Mouse (Mus musculus): ENCODE measurements around the gene Veph1. TPM values are rescaled to one million over a fixed set of nuclear protein-coding genes. Genes with fewer than 3 reads are reported as not detected.

Veph1 gene
- polyA plus RNA-seq, 2 experiments, result 0.85 to 2.3 TPM

DNA sequence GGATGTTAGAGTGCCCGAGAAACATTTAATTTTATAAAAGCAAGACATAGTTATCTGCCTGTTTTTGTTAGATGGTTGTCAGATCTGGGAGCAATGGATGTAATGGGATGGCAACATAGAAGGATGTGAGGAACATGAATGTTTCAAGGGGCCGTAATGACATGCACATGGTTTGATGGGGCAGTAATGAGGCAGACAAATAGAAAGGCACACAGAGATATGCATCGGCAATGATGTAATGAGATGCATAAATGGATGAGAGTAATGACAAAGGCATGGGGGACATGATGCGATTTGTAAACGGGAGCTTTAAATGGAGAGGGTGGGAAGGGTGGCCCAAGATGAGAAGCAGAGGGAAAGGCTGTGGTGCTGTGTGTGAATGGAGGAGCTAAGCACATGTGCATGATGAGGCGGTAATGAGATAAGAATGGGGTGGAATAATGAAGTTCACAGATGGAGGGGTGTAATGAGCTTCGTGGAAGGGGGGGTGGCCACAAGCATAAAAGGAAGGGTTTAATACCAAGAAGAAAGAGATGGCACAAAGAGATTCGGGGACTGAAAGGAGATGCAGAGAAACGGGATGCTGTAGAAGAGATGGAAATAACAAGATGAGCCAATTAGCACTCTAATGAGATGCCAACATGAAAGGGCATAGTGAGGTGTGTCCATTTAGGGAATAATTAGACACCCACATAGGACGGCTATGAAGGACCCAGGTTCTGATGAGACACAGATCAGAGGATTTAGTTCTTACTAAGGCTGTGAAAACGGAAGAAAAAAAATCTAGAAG is 194.6 kb downstream of the Veph1 start:
- Histone ChIP-seq H3K4me2 (replicated peaks; ENCODE audit: low read depth, low read length, severe bottlenecking) (no peak overlapping the region), H3K4me3 (replicated peaks; ENCODE audit: low read length) (no peak overlapping the region), H3K36me3 (ENCODE audit: control insufficient read depth, insufficient read depth, low read length) (no peaks in the 10 kb centered on the region), H3K9me3 (ENCODE audit: control insufficient read depth, low read length) (no peaks in the 10 kb centered on the region), H3K4me1 (ENCODE audit: control insufficient read depth, insufficient read depth, low read length) (peaks cover 10% of the 10 kb centered on the region), H3K9ac (ENCODE audit: low read depth, low read length, severe bottlenecking) (no peak overlapping the region), H3K27ac (replicated peaks; ENCODE audit: low read depth, low read length) (no peak overlapping the region), H3K27me3 (ENCODE audit: control insufficient read depth, insufficient read depth, low read length) (no peaks in the 10 kb centered on the region)
- TF ChIP-seq POLR2A (IDR thresholded peaks at IDR 0.05; ENCODE audit: borderline replicate concordance, extremely low read depth, insufficient read depth, insufficient read length), result no peak
- DNase-seq (ENCODE audit: low spot score) (no peak), ATAC-seq (ENCODE audit: low FRiP score, low read depth) (no peak)
- 79% methylated on average over 11 of the region's 11 CpGs for WGBS

DNA sequence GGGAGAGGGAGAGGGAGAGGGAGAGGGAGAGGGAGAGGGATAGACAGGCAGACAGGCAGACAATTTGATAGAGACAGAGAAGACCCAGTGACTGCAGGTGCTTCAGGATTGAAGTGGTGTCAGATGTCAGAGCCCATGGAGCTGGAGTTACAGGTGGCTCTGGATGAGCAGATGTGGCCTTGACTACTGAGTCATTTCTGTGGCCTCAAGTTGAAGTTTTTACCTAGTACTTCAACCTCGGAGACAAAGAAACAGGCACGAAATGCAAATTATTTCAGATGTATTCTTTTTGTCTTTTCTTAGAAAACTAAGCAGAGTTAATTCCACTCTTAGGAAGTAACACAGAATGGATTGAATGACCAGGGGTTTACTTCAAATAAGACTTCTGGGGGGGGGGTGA is 195.6 kb downstream of the Veph1 start:
- H3K27me3 ChIP-seq (ENCODE audit: control insufficient read depth, insufficient read depth, low read length), result no peaks in the 10 kb centered on the region
- TF ChIP-seq POLR2A (IDR thresholded peaks at IDR 0.05; ENCODE audit: borderline replicate concordance, extremely low read depth, insufficient read depth, insufficient read length), result no peak
- no peak for DNase-seq (ENCODE audit: low spot score)
- H3K27ac ChIP-seq (replicated peaks; ENCODE audit: low read depth, low read length), result no peak overlapping the region
- no peak overlapping the region for H3K4me2 ChIP-seq (replicated peaks; ENCODE audit: low read depth, low read length, severe bottlenecking)
- H3K4me1 ChIP-seq (ENCODE audit: control insufficient read depth, insufficient read depth, low read length), result peaks cover 8% of the 10 kb centered on the region
- ATAC-seq (ENCODE audit: low FRiP score, low read depth), result no peak
- H3K36me3 ChIP-seq (ENCODE audit: control insufficient read depth, insufficient read depth, low read length), result no peaks in the 10 kb centered on the region
- 86% methylated on average over 2 of the region's 2 CpGs for WGBS
- no peak overlapping the region for H3K9ac ChIP-seq (ENCODE audit: low read depth, low read length, severe bottlenecking)
- H3K4me3 ChIP-seq (replicated peaks; ENCODE audit: low read length), result no peak overlapping the region
- no peaks in the 10 kb centered on the region for H3K9me3 ChIP-seq (ENCODE audit: control insufficient read depth, low read length)

- H3K27ac ChIP-seq (replicated peaks; ENCODE audit: low read depth, low read length), result no peak overlapping the region
- no peaks in the 10 kb centered on the region; the same call in 1 of the 2 replicates for H3K9me3 ChIP-seq (ENCODE audit: control insufficient read depth, low read length)
- peak; percentile 70 for DNase-seq (ENCODE audit: low spot score)
- no peaks in the 10 kb centered on the region for H3K27me3 ChIP-seq (ENCODE audit: control insufficient read depth, insufficient read depth, low read length)
- H3K4me2 ChIP-seq (replicated peaks; ENCODE audit: low read depth, low read length, severe bottlenecking), result no peak overlapping the region
- no peak overlapping the region for H3K9ac ChIP-seq (ENCODE audit: low read depth, low read length, severe bottlenecking)
- ATAC-seq (ENCODE audit: low FRiP score, low read depth), result peak; percentile 37; the same call in 1 of the 2 replicates
- H3K36me3 ChIP-seq (ENCODE audit: control insufficient read depth, insufficient read depth, low read length), result no peaks in the 10 kb centered on the region
- peaks cover 7% of the 10 kb centered on the region for H3K4me1 ChIP-seq (ENCODE audit: control insufficient read depth, insufficient read depth, low read length)
- WGBS, result 24% methylated on average over 2 of the region's 2 CpGs
- no peak for TF ChIP-seq POLR2A (IDR thresholded peaks at IDR 0.05; ENCODE audit: borderline replicate concordance, extremely low read depth, insufficient read depth, insufficient read length)
- no peak overlapping the region for H3K4me3 ChIP-seq (replicated peaks; ENCODE audit: low read length)
These were observed 204.9 kb downstream of the Veph1 start for GRCm38 (mm10) chr3:66091746-66092145.

- H3K27me3 ChIP-seq (ENCODE audit: control insufficient read depth, insufficient read depth, low read length), result no peaks in the 10 kb centered on the region
- H3K36me3 ChIP-seq (ENCODE audit: control insufficient read depth, insufficient read depth, low read length), result no peaks in the 10 kb centered on the region
- peaks cover 12% of the 10 kb centered on the region for H3K4me1 ChIP-seq (ENCODE audit: control insufficient read depth, insufficient read depth, low read length)
- no peak overlapping the region for H3K4me3 ChIP-seq (replicated peaks; ENCODE audit: low read length)
- 69% methylated on average over 7 of the region's 7 CpGs for WGBS
- no peak overlapping the region for H3K9ac ChIP-seq (ENCODE audit: low read depth, low read length, severe bottlenecking)
- no peaks in the 10 kb centered on the region; the same call in 1 of the 2 replicates for H3K9me3 ChIP-seq (ENCODE audit: control insufficient read depth, low read length)
- H3K27ac ChIP-seq (replicated peaks; ENCODE audit: low read depth, low read length), result no peak overlapping the region
- DNase-seq (ENCODE audit: low spot score), result no peak
- no peak overlapping the region for H3K4me2 ChIP-seq (replicated peaks; ENCODE audit: low read depth, low read length, severe bottlenecking)
- no peak for ATAC-seq (ENCODE audit: low FRiP score, low read depth)
- no peak for TF ChIP-seq POLR2A (IDR thresholded peaks at IDR 0.05; ENCODE audit: borderline replicate concordance, extremely low read depth, insufficient read depth, insufficient read length)
These were observed 209.0 kb downstream of the Veph1 start for GRCm38 (mm10) chr3:66087608-66088007.

GRCm38 (mm10) chr3:66083856-66084255 is 212.8 kb downstream of the Veph1 start:
- Histone ChIP-seq H3K4me2 (replicated peaks; ENCODE audit: low read depth, low read length, severe bottlenecking) (no peak overlapping the region), H3K9ac (ENCODE audit: low read depth, low read length, severe bottlenecking) (no peak overlapping the region), H3K4me1 (ENCODE audit: control insufficient read depth, insufficient read depth, low read length) (peaks cover 19% of the 10 kb centered on the region), H3K27me3 (ENCODE audit: control insufficient read depth, insufficient read depth, low read length) (no peaks in the 10 kb centered on the region), H3K27ac (replicated peaks; ENCODE audit: low read depth, low read length) (no peak overlapping the region), H3K36me3 (ENCODE audit: control insufficient read depth, insufficient read depth, low read length) (no peaks in the 10 kb centered on the region), H3K4me3 (replicated peaks; ENCODE audit: low read length) (no peak overlapping the region), H3K9me3 (ENCODE audit: control insufficient read depth, low read length) (no peaks in the 10 kb centered on the region; the same call in 1 of the 2 replicates)
- DNase-seq (ENCODE audit: low spot score), result no peak
- ATAC-seq (ENCODE audit: low FRiP score, low read depth), result no peak
- 88% methylated on average over 3 of the region's 3 CpGs for WGBS
- no peak for TF ChIP-seq POLR2A (IDR thresholded peaks at IDR 0.05; ENCODE audit: borderline replicate concordance, extremely low read depth, insufficient read depth, insufficient read length)

Measured in limb, embryonic 14.5 days (tissue).